Mouse (Mus musculus) intestine, embryonic 15.5 days (tissue): Measurements from ENCODE around the gene Tbr1. TPM values are rescaled to one million over a fixed set of nuclear protein-coding genes. Genes with fewer than 3 reads are reported as not detected.

Experiments used
- ATAC-seq: fragments of 200-750 bp; cut with Nextera tagmentation; 2 replicates; pipeline ENCODE4 v1.8.0; 2017; ENCODE audit warnings: moderate TSS enrichment, moderate library complexity
- H3K27ac ChIP-seq: fragments of 300-500 bp; sonication (generic); 2 replicates; pipeline ENCODE4 v1.5.1; 2015; ENCODE audit warnings: mild to moderate bottlenecking, inconsistent platforms
- H3K27me3 ChIP-seq: fragments of 300-500 bp; sonication (generic); replicated peaks from 2 replicates; pipeline ENCODE4 v1.6.1; 2015; ENCODE audit warnings: inconsistent platforms
- H3K36me3 ChIP-seq: fragments of 300-500 bp; sonication (generic); 2 replicates; pipeline ENCODE4 v1.6.1; 2015; ENCODE audit warnings: inconsistent platforms
- H3K4me1 ChIP-seq: fragments of 300-500 bp; sonication (generic); replicated peaks from 2 replicates; pipeline ENCODE4 v1.6.1; 2015; ENCODE audit warnings: inconsistent platforms
- H3K4me2 ChIP-seq: fragments of 300-500 bp; sonication (generic); replicated peaks from 2 replicates; pipeline ENCODE4 v1.6.1; 2015; ENCODE audit warnings: mild to moderate bottlenecking, inconsistent platforms
- H3K4me3 ChIP-seq: fragments of 300-500 bp; sonication (generic); replicated peaks from 2 replicates; pipeline ENCODE4 v1.5.1; 2015; ENCODE audit warnings: inconsistent platforms
- H3K9ac ChIP-seq: fragments of 300-500 bp; sonication (generic); 2 replicates; pipeline ENCODE4 v1.6.1; 2015; ENCODE audit warnings: inconsistent platforms
- H3K9me3 ChIP-seq: fragments of 300-500 bp; sonication (generic); 2 replicates; pipeline ENCODE4 v1.6.1; 2016; ENCODE audit warnings: inconsistent platforms
- WGBS: fragments of 180-500 bp; shearing (Covaris S2); methylation state at CpG from one replicate; pipeline ENCODE4 v1.1.7; 2015; 5-methylcytosine and 5-hydroxymethylcytosine counted together
- polyA plus RNA-seq: library from polyadenylated mRNA; unstranded; fragments of >200 nt; fragmentation: Nextera tagmentation; extraction: Ambion mirVana; gene quantifications from 2 replicates; pipeline ENCODE4 v1.2.1, GENCODE M21; 2015

Gene Tbr1
- polyA plus RNA-seq, 1 experiment from 2014 or later: not detected

- H3K9ac ChIP-seq: no peak overlapping the region
- 2% methylated on average over 39 of the region's 39 CpGs for WGBS
- H3K36me3 ChIP-seq: no peaks in the 10 kb centered on the region
- H3K27me3 ChIP-seq: peaks cover 70% of the 10 kb centered on the region
- H3K27ac ChIP-seq: no peak overlapping the region
- H3K9me3 ChIP-seq: no peaks in the 10 kb centered on the region
- no peak overlapping the region for H3K4me3 ChIP-seq
- H3K4me1 ChIP-seq: 0 out of 2 replicates have a peak, but pooled peaks cover 18% of the 10 kb centered on the region
- peak; percentile 16; the same call in 1 of the 2 replicates for ATAC-seq
- peak overlapping the region; percentile 31; the same call in 1 of the 2 replicates for H3K4me2 ChIP-seq
Measured at GRCm38 (mm10) chr2:61804841-61805540, 2.3 kb downstream of the Tbr1 start.

GRCm38 (mm10) chr2:61805541-61806345 lies 3.0 kb downstream of the Tbr1 start:
- no peak overlapping the region for H3K27ac ChIP-seq
- H3K4me3 ChIP-seq: no peak overlapping the region
- peak overlapping the region; percentile 31; the same call in 1 of the 2 replicates for H3K4me2 ChIP-seq
- peaks cover 77% of the 10 kb centered on the region for H3K27me3 ChIP-seq
- H3K4me1 ChIP-seq: 0 out of 2 replicates have a peak, but pooled peaks cover 18% of the 10 kb centered on the region
- H3K9me3 ChIP-seq: no peaks in the 10 kb centered on the region
- peak; percentile 59 for ATAC-seq
- under 1% methylated on average over 39 of the region's 39 CpGs for WGBS
- no peaks in the 10 kb centered on the region for H3K36me3 ChIP-seq
- H3K9ac ChIP-seq: no peak overlapping the region

GRCm38 (mm10) chr2:61806346-61806825 lies 3.7 kb downstream of the Tbr1 start:
- Histone ChIP-seq H3K9me3 (no peaks in the 10 kb centered on the region), H3K9ac (no peak overlapping the region), H3K27me3 (peaks cover 80% of the 10 kb centered on the region), H3K4me3 (no peak overlapping the region), H3K27ac (no peak overlapping the region), H3K36me3 (no peaks in the 10 kb centered on the region), H3K4me1 (peaks cover 21% of the 10 kb centered on the region), H3K4me2 (no peak overlapping the region)
- no peak for ATAC-seq
- WGBS: 2% methylated on average over 3 of the region's 3 CpGs

GRCm38 (mm10) chr2:61807151-61807550 lies 4.4 kb downstream of the Tbr1 start:
- ATAC-seq: no peak

GRCm38 (mm10) chr2:61807781-61808180 lies 5.1 kb downstream of the Tbr1 start:
- H3K27ac ChIP-seq: no peak overlapping the region
- peaks cover 32% of the 10 kb centered on the region for H3K4me1 ChIP-seq
- WGBS: 18% methylated on average over 2 of the region's 2 CpGs
- H3K9ac ChIP-seq: no peak overlapping the region
- H3K4me2 ChIP-seq: no peak overlapping the region
- no peak overlapping the region for H3K4me3 ChIP-seq
- H3K36me3 ChIP-seq: no peaks in the 10 kb centered on the region
- no peaks in the 10 kb centered on the region for H3K9me3 ChIP-seq
- H3K27me3 ChIP-seq: peaks cover 85% of the 10 kb centered on the region
- ATAC-seq: no peak

More at GRCm38 (mm10) chr2:61807151-61807550, 4.4 kb downstream of the Tbr1 start:
- Histone ChIP-seq H3K36me3 (no peaks in the 10 kb centered on the region), H3K4me2 (peak overlapping the region; percentile 27; the same call in 1 of the 2 replicates), H3K9ac (no peak overlapping the region), H3K9me3 (no peaks in the 10 kb centered on the region), H3K27me3 (peaks cover 85% of the 10 kb centered on the region), H3K4me3 (no peak overlapping the region), H3K4me1 (peaks cover 29% of the 10 kb centered on the region), H3K27ac (no peak overlapping the region)
- WGBS: 2% methylated on average over 22 of the region's 22 CpGs

- Histone ChIP-seq H3K9me3 (no peaks in the 10 kb centered on the region), H3K36me3 (no peaks in the 10 kb centered on the region), H3K27ac (no peak overlapping the region), H3K4me1 (peaks cover 27% of the 10 kb centered on the region), H3K27me3 (peaks cover 83% of the 10 kb centered on the region), H3K4me3 (no peak overlapping the region), H3K9ac (no peak overlapping the region), H3K4me2 (no peak overlapping the region)
- ATAC-seq: no peak
- 2% methylated on average over 6 of the region's 6 CpGs for WGBS
Measured at GRCm38 (mm10) chr2:61808776-61809175, 6.0 kb downstream of the Tbr1 start.

GRCm38 (mm10) chr2:61809381-61809780 lies 6.7 kb downstream of the Tbr1 start:
- no peak for ATAC-seq
- Histone ChIP-seq H3K27me3 (peaks cover 82% of the 10 kb centered on the region), H3K9ac (no peak overlapping the region), H3K36me3 (no peaks in the 10 kb centered on the region), H3K9me3 (no peaks in the 10 kb centered on the region), H3K27ac (no peak overlapping the region), H3K4me3 (no peak overlapping the region), H3K4me1 (peaks cover 25% of the 10 kb centered on the region), H3K4me2 (no peak overlapping the region)
- WGBS: 0% methylated on average over 1 of the region's 1 CpGs

- no peak for ATAC-seq
- no peak overlapping the region for H3K9ac ChIP-seq
- WGBS: 45% methylated on average over 4 of the region's 4 CpGs
- H3K4me3 ChIP-seq: no peak overlapping the region
- peaks cover 28% of the 10 kb centered on the region for H3K4me1 ChIP-seq
- H3K36me3 ChIP-seq: no peaks in the 10 kb centered on the region
- no peak overlapping the region for H3K4me2 ChIP-seq
- no peaks in the 10 kb centered on the region for H3K9me3 ChIP-seq
- no peak overlapping the region for H3K27ac ChIP-seq
- H3K27me3 ChIP-seq: peaks cover 80% of the 10 kb centered on the region
Measured at GRCm38 (mm10) chr2:61810751-61811150, 8.0 kb downstream of the Tbr1 start.

GRCm38 (mm10) chr2:61811163-61811506 lies 8.4 kb downstream of the Tbr1 start:
- Histone ChIP-seq H3K9me3 (no peaks in the 10 kb centered on the region), H3K9ac (no peak overlapping the region), H3K27ac (no peak overlapping the region), H3K27me3 (peaks cover 80% of the 10 kb centered on the region), H3K36me3 (no peaks in the 10 kb centered on the region), H3K4me1 (peaks cover 32% of the 10 kb centered on the region), H3K4me2 (peak overlapping the region; percentile 98), H3K4me3 (peak overlapping the region; percentile 53; the same call in 1 of the 2 replicates)
- WGBS: 22% methylated on average over 8 of the region's 8 CpGs
- no peak for ATAC-seq

GRCm38 (mm10) chr2:61811507-61812421 lies 9.0 kb downstream of the Tbr1 start:
- peak overlapping the region; percentile 53 for H3K4me3 ChIP-seq
- under 1% methylated on average over 119 of the region's 121 CpGs for WGBS

GRCm38 (mm10) chr2:61812536-61812935 lies 9.8 kb downstream of the Tbr1 start:
- ATAC-seq: no peak
- peaks cover 75% of the 10 kb centered on the region for H3K27me3 ChIP-seq
- no peaks in the 10 kb centered on the region for H3K9me3 ChIP-seq
- H3K4me1 ChIP-seq: peaks cover 29% of the 10 kb centered on the region
- H3K27ac ChIP-seq: no peak overlapping the region
- peak overlapping the region; percentile 53 for H3K4me3 ChIP-seq
- 6% methylated on average over 12 of the region's 12 CpGs for WGBS
- peak overlapping the region; percentile 98 for H3K4me2 ChIP-seq
- no peaks in the 10 kb centered on the region for H3K36me3 ChIP-seq
- H3K9ac ChIP-seq: peak overlapping the region; percentile 48; the same call in 1 of the 2 replicates

More at GRCm38 (mm10) chr2:61811507-61812421, 9.0 kb downstream of the Tbr1 start:
- ATAC-seq: peak; percentile 84
- Histone ChIP-seq H3K27me3 (peaks cover 80% of the 10 kb centered on the region), H3K36me3 (no peaks in the 10 kb centered on the region), H3K4me1 (peaks cover 32% of the 10 kb centered on the region), H3K4me2 (peak overlapping the region; percentile 98), H3K27ac (no peak overlapping the region), H3K9me3 (no peaks in the 10 kb centered on the region), H3K9ac (peak overlapping the region; percentile 48)
